Mouse (Mus musculus) CH12.LX (cell line): Measurements from ENCODE around the gene Arsb. TPM values are rescaled to one million over a fixed set of nuclear protein-coding genes. Genes with fewer than 3 reads are reported as not detected.

Source experiments
- DNase-seq: peaks from one replicate; pipeline ENCODE4 v3.0.0-alpha.2; 2013; ENCODE audit errors: extremely low read depth
- H3K27ac ChIP-seq: 2 replicates; pipeline ENCODE4 v1.5.1; 2012; ENCODE audit warnings: low read depth, mild to moderate bottlenecking, control low read depth, moderate library complexity; ENCODE audit not compliant: insufficient read depth
- H3K27me3 ChIP-seq: replicated peaks from 2 replicates; pipeline ENCODE3; 2012; ENCODE audit warnings: inconsistent platforms
- H3K36me3 ChIP-seq, 2 experiments: replicated peaks in 1 of 2; 2 replicates each; pipeline versions ENCODE3 to v1.6.1; 2012; ENCODE audit warnings: inconsistent platforms in 1 of 2, low read length in 1 of 2, mild to moderate bottlenecking in 1 of 2, mixed read lengths in 1 of 2, moderate library complexity in 1 of 2; ENCODE audit not compliant: control insufficient read depth in 1 of 2, insufficient read depth in 1 of 2
- H3K4me1 ChIP-seq, 2 experiments: 2 replicates each; pipeline ENCODE4 v1.6.1; 2012; ENCODE audit warnings: inconsistent platforms in 1 of 2, moderate library complexity in 1 of 2; ENCODE audit not compliant: insufficient read depth in 2 of 2, control insufficient read depth in 1 of 2
- H3K4me2 ChIP-seq: 2 replicates; pipeline ENCODE4 v1.6.1; 2012; ENCODE audit warnings: low read depth, mild to moderate bottlenecking, control low read depth; ENCODE audit not compliant: poor library complexity, insufficient read depth, severe bottlenecking
- H3K4me3 ChIP-seq, 3 experiments: fragments of 150-350 bp in 1 of 3; sonication (generic) in 1 of 3; replicated peaks in 1 of 3; 2 replicates each; pipeline versions ENCODE3 to v1.5.1; 2011 to 2012; ENCODE audit warnings: low read depth in 2 of 3, low read length in 2 of 3, mild to moderate bottlenecking in 2 of 3, moderate library complexity in 2 of 3, control low read depth in 1 of 3, improper control_type of control experiment in 1 of 3, inconsistent platforms in 1 of 3, mixed read lengths in 1 of 3; ENCODE audit not compliant: poor library complexity in 1 of 3
- H3K79me2 ChIP-seq: replicated peaks from 2 replicates; pipeline ENCODE4 v1.6.1; 2012; ENCODE audit warnings: mild to moderate bottlenecking, moderate library complexity; ENCODE audit not compliant: control insufficient read depth, poor library complexity, insufficient read depth, severe bottlenecking; ENCODE audit errors: extremely low read depth
- H3K9ac ChIP-seq: 2 replicates; pipeline ENCODE4 v1.6.1; 2012; ENCODE audit warnings: low read depth, mild to moderate bottlenecking, control low read depth, moderate library complexity; ENCODE audit not compliant: insufficient read depth
- H3K9me3 ChIP-seq: replicated peaks from 2 replicates; pipeline ENCODE3; 2012; ENCODE audit warnings: low read length, inconsistent platforms, mixed read lengths
- BHLHE40 ChIP-seq: IDR thresholded peaks from 2 replicates; pipeline ENCODE4 v1.6.1; 2011; ENCODE audit warnings: mild to moderate bottlenecking, low read depth, low read length, improper control_type of control experiment
- CHD1 ChIP-seq: IDR thresholded peaks from 2 replicates; pipeline ENCODE4 v1.6.1; 2012; ENCODE audit warnings: low read depth, low read length, improper control_type of control experiment, inconsistent platforms
- CHD2 ChIP-seq: IDR thresholded peaks from 2 replicates; pipeline ENCODE4 v1.6.1; 2011; ENCODE audit warnings: low read length, improper control_type of control experiment
- ELF1 ChIP-seq: IDR thresholded peaks from 2 replicates; pipeline ENCODE4 v1.6.1; 2014; ENCODE audit warnings: low read depth, mild to moderate bottlenecking, inconsistent platforms, low read length, improper control_type of control experiment
- EP300 ChIP-seq: IDR thresholded peaks from 2 replicates; pipeline ENCODE4 v1.6.1; 2011; ENCODE audit warnings: low read length, improper control_type of control experiment
- ETS1 ChIP-seq: conservative IDR thresholded peaks from 2 replicates; pipeline ENCODE4 v1.6.1; 2012; ENCODE audit warnings: low read depth, mild to moderate bottlenecking, inconsistent platforms, low read length, improper control_type of control experiment, moderate library complexity
- GABPA ChIP-seq: IDR thresholded peaks from 2 replicates; pipeline ENCODE4 v1.6.1; 2012; ENCODE audit warnings: low read depth, low read length, improper control_type of control experiment, inconsistent platforms; ENCODE audit not compliant: insufficient replicate concordance
- IRF4 ChIP-seq: IDR thresholded peaks from 2 replicates; pipeline ENCODE4 v1.6.1; 2014; ENCODE audit warnings: low read depth, mild to moderate bottlenecking, inconsistent platforms, low read length, improper control_type of control experiment
- JUN ChIP-seq: IDR thresholded peaks from 2 replicates; pipeline ENCODE4 v1.6.1; 2011; ENCODE audit warnings: low read depth, mild to moderate bottlenecking, low read length, improper control_type of control experiment, moderate library complexity; ENCODE audit not compliant: insufficient read depth
- JUND ChIP-seq: conservative IDR thresholded peaks from 2 replicates; pipeline ENCODE4 v1.6.1; 2011; ENCODE audit warnings: low read depth, low read length, improper control_type of control experiment
- KAT2A ChIP-seq: IDR thresholded peaks from 2 replicates; pipeline ENCODE4 v1.6.1; 2012; ENCODE audit warnings: low read length, improper control_type of control experiment, inconsistent platforms; ENCODE audit not compliant: insufficient replicate concordance
- MAX ChIP-seq: IDR thresholded peaks from 2 replicates; pipeline ENCODE4 v1.6.1; 2011; ENCODE audit warnings: low read length, improper control_type of control experiment
- MEF2A ChIP-seq: IDR thresholded peaks from 2 replicates; pipeline ENCODE4 v1.6.1; 2014; ENCODE audit warnings: low read depth, mild to moderate bottlenecking, inconsistent platforms, low read length, improper control_type of control experiment, borderline replicate concordance
- MXI1 ChIP-seq: IDR thresholded peaks from 2 replicates; pipeline ENCODE4 v1.6.1; 2011; ENCODE audit warnings: mild to moderate bottlenecking, low read depth, low read length, improper control_type of control experiment
- MYC ChIP-seq: IDR thresholded peaks from 2 replicates; pipeline ENCODE4 v1.6.1; 2011; ENCODE audit warnings: low read depth, mild to moderate bottlenecking, improper control_type of control experiment, low read length
- NELFE ChIP-seq: IDR thresholded peaks from 2 replicates; pipeline ENCODE4 v1.6.1; 2011; ENCODE audit warnings: low read depth, low read length, improper control_type of control experiment
- NRF1 ChIP-seq: IDR thresholded peaks from 2 replicates; pipeline ENCODE4 v1.6.1; 2014; ENCODE audit warnings: low read depth, mild to moderate bottlenecking, inconsistent platforms, low read length, improper control_type of control experiment, moderate library complexity
- PAX5 ChIP-seq: IDR thresholded peaks from 2 replicates; pipeline ENCODE4 v1.6.1; 2012; ENCODE audit warnings: low read length, inconsistent platforms, mixed read lengths
- RCOR1 ChIP-seq: conservative IDR thresholded peaks from 2 replicates; pipeline ENCODE4 v1.6.1; 2012; ENCODE audit warnings: low read depth, mild to moderate bottlenecking, inconsistent platforms, low read length, improper control_type of control experiment
- SIN3A ChIP-seq: IDR thresholded peaks from 2 replicates; pipeline ENCODE4 v1.6.1; 2012; ENCODE audit warnings: low read length, improper control_type of control experiment, inconsistent platforms
- TCF12 ChIP-seq: IDR thresholded peaks from 2 replicates; pipeline ENCODE4 v1.6.1; 2014; ENCODE audit warnings: low read depth, mild to moderate bottlenecking, inconsistent platforms, low read length, improper control_type of control experiment
- USF1 ChIP-seq: IDR thresholded peaks from 2 replicates; pipeline ENCODE4 v1.6.1; 2014; ENCODE audit warnings: low read depth, mild to moderate bottlenecking, inconsistent platforms, low read length, improper control_type of control experiment
- USF2 ChIP-seq: conservative IDR thresholded peaks from 2 replicates; pipeline ENCODE4 v1.6.1; 2011; ENCODE audit warnings: low read depth, low read length, improper control_type of control experiment
- ZC3H11A ChIP-seq: IDR thresholded peaks from 2 replicates; pipeline ENCODE4 v1.6.1; 2012; ENCODE audit warnings: low read depth, mild to moderate bottlenecking, inconsistent platforms, low read length, improper control_type of control experiment
- ZKSCAN1 ChIP-seq: IDR thresholded peaks from 2 replicates; pipeline ENCODE4 v1.6.1; 2012; ENCODE audit warnings: low read depth, inconsistent platforms, low read length, improper control_type of control experiment, borderline replicate concordance
- ZNF384 ChIP-seq: IDR thresholded peaks from 2 replicates; pipeline ENCODE4 v1.6.1; 2012; ENCODE audit warnings: low read depth, low read length, improper control_type of control experiment, inconsistent platforms
- dilution Hi-C: fragments of 300-500 bp; cut with MboI; formaldehyde crosslinking; loops from 2 replicates; pipeline ENCODE4 v1.14.3; 2020; ENCODE audit warnings: low sequenced_read_pairs; ENCODE audit not compliant: extremely low pct_unique_long_range_greater_than_20kb, extremely low pct_ligation_motif_present
- in situ Hi-C: fragments of 300-500 bp; cut with MboI; formaldehyde crosslinking; loops from 3 replicates; pipeline ENCODE4 v1.14.3; 2019; ENCODE audit warnings: low sequenced_read_pairs, low pct_ligation_motif_present, low pct_unique_long_range_greater_than_20kb, mixed read lengths
- polyA plus RNA-seq: library from polyadenylated mRNA; unstranded; fragments of >175 nt; gene quantifications from 2 replicates; pipeline ENCODE4 v1.2.1, GENCODE M21; 2012; ENCODE audit warnings: low read depth; ENCODE audit not compliant: insufficient read length
- total RNA-seq, 2 experiments: library from RNA; depleted of rRNA; stranded (reverse); fragments of 300-350 nt in 1 of 2; fragments of >200 nt in 1 of 2; gene quantifications; 2 replicates each; pipeline ENCODE4 v1.2.3; 2012 to 2014

Gene Arsb
- total and polyA plus RNA-seq, 3 experiments: 1.0 to 9.8 (median 2.0) TPM

GRCm38 (mm10) chr13:93966271-93966670 lies 194.8 kb downstream of the Arsb start:
- Histone ChIP-seq H3K27me3 (no peaks in the 10 kb centered on the region), H3K9ac (no peak overlapping the region), H3K36me3 (no peaks in the 10 kb centered on the region), H3K4me3 (no peak overlapping the region), H3K4me2 (no peak overlapping the region), H3K9me3 (no peaks in the 10 kb centered on the region), H3K27ac (no peak overlapping the region), H3K79me2 (no peaks in the 10 kb centered on the region), H3K4me1 (no peaks in the 10 kb centered on the region)
- TF ChIP-seq MXI1 (no peak), JUND (no peak), ZC3H11A (no peak), GABPA (no peak), PAX5 (no peak), NRF1 (no peak), USF1 (no peak), ZNF384 (no peak), KAT2A (no peak), ZKSCAN1 (no peak), BHLHE40 (no peak)
- DNase-seq: no peak
- dilution Hi-C loops (no loop called here), in situ Hi-C loops (no loop called here)

GRCm38 (mm10) chr13:93967138-93967537 lies 195.7 kb downstream of the Arsb start:
- in situ Hi-C loops: no loop called here
- H3K27ac ChIP-seq: no peak overlapping the region
- no peak overlapping the region for H3K4me2 ChIP-seq
- H3K4me1 ChIP-seq: no peaks in the 10 kb centered on the region
- no peaks in the 10 kb centered on the region for H3K79me2 ChIP-seq
- dilution Hi-C loops: no loop called here
- no peak overlapping the region for H3K4me3 ChIP-seq
- no peak for DNase-seq
- H3K27me3 ChIP-seq: no peaks in the 10 kb centered on the region
- H3K9me3 ChIP-seq: no peaks in the 10 kb centered on the region
- H3K9ac ChIP-seq: no peak overlapping the region
- no peaks in the 10 kb centered on the region for H3K36me3 ChIP-seq
- no peak for TF ChIP-seq ETS1
- TF ChIP-seq JUND: no peak
- TF ChIP-seq CHD1: no peak
- TF ChIP-seq RCOR1: no peak
- TF ChIP-seq USF2: no peak
- TF ChIP-seq MYC: no peak
- no peak for TF ChIP-seq IRF4
- no peak for TF ChIP-seq ELF1
- TF ChIP-seq EP300: no peak
- TF ChIP-seq SIN3A: no peak
- no peak for TF ChIP-seq JUN
- TF ChIP-seq GABPA: no peak
- no peak for TF ChIP-seq NELFE
- no peak for TF ChIP-seq CHD2
- TF ChIP-seq TCF12: no peak
- no peak for TF ChIP-seq MAX
- no peak for TF ChIP-seq ZNF384
- TF ChIP-seq USF1: no peak
- TF ChIP-seq PAX5: no peak
- no peak for TF ChIP-seq MEF2A
